Mouse (Mus musculus) thymus, adult 2 months (tissue): ENCODE measurements at regions not wholly inside any gene's neighbourhood (a gene's known extent, or its start where the extent isn't known, plus 50 kb on each side); places are given as distances from the start of the nearest gene placed in this dataset.

Experiments used
- CTCF ChIP-seq: fragments of 200-500 bp; IDR thresholded peaks from 2 replicates; pipeline ENCODE4 v1.5.1; 2012; ENCODE audit warnings: mild to moderate bottlenecking, control low read depth, low read length, moderate library complexity, borderline replicate concordance; ENCODE audit not compliant: control insufficient read depth, poor library complexity, insufficient read depth; ENCODE audit errors: extremely low read depth
- POLR2A ChIP-seq: fragments of 200-500 bp; IDR thresholded peaks from 2 replicates; pipeline ENCODE4 v1.6.1; 2012; ENCODE audit warnings: mild to moderate bottlenecking, low read length, control low read depth, moderate library complexity; ENCODE audit not compliant: control insufficient read depth, poor library complexity, insufficient read depth; ENCODE audit errors: extremely low read depth

GRCm38 (mm10) chr13:81852309-81852978 lies 69.6 kb downstream of the Cetn3 start:
- TF ChIP-seq CTCF, result no peak
- TF ChIP-seq POLR2A, result no peak
